Mouse (Mus musculus): ENCODE results near the gene Ints13. TPM values are rescaled to one million over a fixed set of nuclear protein-coding genes. Genes with fewer than 3 reads are reported as not detected.
"Not testable (repeated sequence)": the region's sequence is repeated elsewhere in the genome, so short reads cannot be mapped to it uniquely, and the experiment has no call there.

Ints13 gene
- polyA plus RNA-seq (2012; rRNA removed), result 10.4 and 11.0 TPM in 2 replicates

DNA sequence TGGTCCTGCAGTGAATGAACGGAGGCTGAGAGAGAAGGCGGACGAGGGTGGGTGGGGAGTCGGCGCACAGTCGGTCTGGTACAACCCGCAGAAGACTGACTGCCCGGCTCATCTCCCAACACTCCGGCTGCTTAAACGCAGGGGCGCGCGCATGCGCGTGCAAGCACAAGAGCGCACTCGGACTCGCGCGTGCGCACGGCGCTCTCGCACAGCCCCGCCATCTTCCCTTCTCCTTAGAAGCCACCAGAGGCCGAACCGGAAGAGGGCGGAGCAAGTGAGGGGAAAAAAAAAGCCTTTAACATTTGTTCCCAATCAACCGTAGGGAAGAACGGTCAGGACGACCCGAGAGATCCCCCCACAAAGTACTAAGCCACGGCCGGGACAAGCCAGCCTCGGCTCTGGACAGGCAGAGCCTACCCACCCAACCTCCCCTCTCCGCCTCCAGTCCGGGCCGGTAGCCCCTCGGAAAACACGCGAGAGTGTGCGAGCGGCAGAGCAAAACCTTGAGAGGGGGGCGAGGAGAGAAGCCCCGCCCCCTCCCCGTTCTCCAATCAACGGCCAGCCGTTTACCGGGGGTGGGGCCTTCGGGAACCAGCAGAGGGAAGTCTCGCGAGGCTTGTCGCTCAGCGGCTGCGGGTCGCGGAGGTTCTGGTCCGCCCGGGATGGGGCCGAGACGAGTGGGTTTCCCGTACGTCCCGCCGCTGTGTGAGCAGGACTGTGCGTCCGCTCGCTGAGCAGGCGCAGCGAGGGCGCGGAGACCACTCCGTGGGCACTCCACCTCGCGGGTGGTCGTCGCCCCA lies at the start of gene Ints13:
Ints13 (minus strand) TSS at position 526 of the 800 bp plus-strand sequence.
- peak; percentile 93 for DNase-seq (ENCODE audit: low read depth, low spot score)
- WGBS, result under 1% methylated on average over 77 of the region's 77 CpGs

- WGBS, result 57% methylated on average over 2 of the region's 2 CpGs
- DNase-seq (ENCODE audit: low read depth, low spot score), result no peak
Measured at GRCm38 (mm10) chr6:146616670-146617069, 39.0 kb upstream of the Ints13 start.

DNA sequence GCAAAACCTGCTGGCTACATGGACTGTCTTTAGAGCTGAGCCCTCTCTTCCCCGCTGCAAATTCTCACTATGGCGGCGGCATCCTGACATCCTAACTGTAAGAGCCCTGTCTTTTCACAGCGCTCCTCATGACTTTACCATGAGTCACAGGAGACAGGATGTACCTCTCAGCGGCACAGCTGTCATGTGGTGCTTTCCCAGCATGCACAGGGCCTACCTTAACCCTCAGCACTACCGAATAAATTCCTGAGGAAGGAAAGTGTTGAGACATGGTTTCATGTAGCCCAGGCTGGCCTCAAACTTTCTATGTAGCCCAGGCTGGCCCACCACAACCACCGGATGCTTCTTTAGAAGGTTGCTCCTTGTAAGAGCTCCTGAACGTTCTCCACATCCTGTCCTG lies 38.3 kb upstream of the Ints13 start:
- DNase-seq (ENCODE audit: low read depth, low spot score), result no peak
- WGBS, result 90% methylated on average over 8 of the region's 8 CpGs

DNA sequence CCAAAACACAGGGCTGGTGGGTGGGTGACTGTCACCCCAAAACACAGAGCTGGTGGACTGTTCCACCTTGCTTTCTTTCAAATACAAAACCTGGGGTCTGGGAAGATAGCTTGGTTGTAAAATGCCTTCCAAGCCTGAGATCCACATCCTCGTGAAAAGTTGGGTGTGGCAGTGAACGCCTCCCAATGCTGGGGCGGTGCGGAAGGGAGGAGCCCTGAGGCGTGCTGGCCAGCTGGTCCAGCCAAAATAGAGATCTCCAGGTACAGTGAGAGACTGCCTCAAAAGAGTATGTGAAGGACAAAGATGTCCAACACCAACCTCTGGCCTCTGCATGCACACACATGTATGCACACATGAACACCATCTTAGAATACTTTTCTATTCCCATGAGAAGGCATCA lies 36.9 kb upstream of the Ints13 start:
- WGBS, result 59% methylated on average over 5 of the region's 5 CpGs
- no peak for DNase-seq (ENCODE audit: low read depth, low spot score)

- DNase-seq (ENCODE audit: low read depth, low spot score), result no peak
- 93% methylated on average over 5 of the region's 5 CpGs for WGBS
Measured at GRCm38 (mm10) chr6:146613907-146614306, 36.3 kb upstream of the Ints13 start.

DNA sequence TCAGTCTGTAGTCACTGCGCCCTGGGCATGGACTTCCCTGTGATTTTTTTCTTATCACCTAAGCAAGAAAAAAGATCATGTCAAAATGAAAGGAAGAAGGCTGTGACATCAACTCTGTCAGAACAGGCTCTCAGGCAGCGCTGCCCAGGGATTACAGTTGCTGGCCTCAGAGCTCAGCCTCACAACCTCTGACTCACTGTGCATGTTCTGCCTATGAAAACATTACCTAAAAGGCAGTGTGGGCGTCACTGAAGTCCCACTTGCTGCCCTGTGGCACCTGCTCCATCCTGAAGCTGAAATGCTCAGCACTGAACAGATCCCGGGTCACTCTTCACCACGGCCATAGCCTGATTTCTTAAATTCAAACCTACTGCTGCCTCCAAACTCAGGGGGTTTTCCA lies 35.1 kb upstream of the Ints13 start:
- 89% methylated on average over 5 of the region's 5 CpGs for WGBS
- no peak for DNase-seq (ENCODE audit: low read depth, low spot score)

GRCm38 (mm10) chr6:146611897-146612296 lies 34.3 kb upstream of the Ints13 start:
- WGBS, result 80% methylated on average over 7 of the region's 7 CpGs
- DNase-seq (ENCODE audit: low read depth, low spot score), result no peak

DNA sequence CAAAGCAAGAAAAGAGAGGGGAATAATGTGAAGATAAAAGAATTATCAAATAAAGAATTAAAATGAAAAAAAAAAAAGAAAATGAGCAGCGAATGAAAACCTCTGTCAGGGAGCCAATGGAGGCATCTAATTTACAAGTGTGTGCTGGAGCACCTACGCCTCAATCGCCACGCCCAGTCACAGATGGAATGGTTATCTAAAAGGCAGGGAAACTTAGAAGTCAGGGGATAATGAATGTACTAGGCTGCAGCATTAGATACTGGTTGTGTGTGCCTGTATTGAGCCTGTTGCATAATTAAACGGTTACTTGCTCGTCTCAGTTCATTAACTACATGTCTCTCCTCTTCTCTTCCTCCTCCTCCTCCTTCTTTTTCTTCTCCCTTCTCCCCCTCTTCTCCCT lies 33.8 kb upstream of the Ints13 start:
- DNase-seq (ENCODE audit: low read depth, low spot score), result no peak
- WGBS, result 87% methylated on average over 6 of the region's 6 CpGs

GRCm38 (mm10) chr6:146603651-146604050 lies 26.0 kb upstream of the Ints13 start:
- no peak for DNase-seq (ENCODE audit: low read depth, low spot score)
- WGBS, result 82% methylated on average over 10 of the region's 10 CpGs

DNA sequence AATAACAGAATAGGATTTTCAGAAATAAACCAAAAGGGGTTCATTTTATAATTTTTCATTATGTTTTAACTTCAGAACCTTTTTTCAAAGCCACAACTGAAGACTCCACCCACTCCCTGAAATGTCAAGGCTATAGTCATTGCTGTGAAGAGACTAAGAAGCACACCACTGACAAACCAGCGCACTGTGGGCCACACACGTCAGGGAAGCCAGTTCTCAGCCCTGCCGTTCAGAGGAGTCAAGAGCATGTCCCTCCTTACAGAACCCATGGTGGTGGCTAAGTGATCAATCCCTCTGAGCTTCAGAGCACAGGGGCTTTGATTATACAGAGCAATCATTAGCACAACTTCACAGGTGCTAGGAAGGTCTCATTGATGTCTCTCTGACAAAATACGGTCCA lies 25.0 kb upstream of the Ints13 start:
- DNase-seq (ENCODE audit: low read depth, low spot score), result no peak
- WGBS, result 90% methylated on average over 4 of the region's 4 CpGs

DNA sequence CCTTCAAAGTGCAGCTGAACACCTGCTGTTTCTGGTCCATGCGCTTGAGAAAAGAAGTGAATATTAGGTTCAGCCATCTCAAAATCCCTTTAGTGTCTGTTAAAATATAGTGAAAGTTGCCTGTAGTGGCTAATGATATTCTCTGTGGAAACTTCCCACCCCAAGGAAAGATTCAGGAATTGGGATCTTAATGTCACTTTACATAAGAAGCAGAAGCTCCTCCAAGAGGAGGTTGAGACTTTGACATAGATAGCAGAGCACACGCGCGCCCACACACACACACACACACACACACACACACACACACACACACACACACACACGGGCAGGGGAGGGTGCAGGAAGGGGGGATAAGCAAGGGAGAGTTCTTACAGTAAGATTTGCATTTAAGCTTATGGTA lies 7.5 kb upstream of the Ints13 start:
- WGBS, result 94% methylated on average over 5 of the region's 5 CpGs
- DNase-seq (ENCODE audit: low read depth, low spot score), result no peak

DNA sequence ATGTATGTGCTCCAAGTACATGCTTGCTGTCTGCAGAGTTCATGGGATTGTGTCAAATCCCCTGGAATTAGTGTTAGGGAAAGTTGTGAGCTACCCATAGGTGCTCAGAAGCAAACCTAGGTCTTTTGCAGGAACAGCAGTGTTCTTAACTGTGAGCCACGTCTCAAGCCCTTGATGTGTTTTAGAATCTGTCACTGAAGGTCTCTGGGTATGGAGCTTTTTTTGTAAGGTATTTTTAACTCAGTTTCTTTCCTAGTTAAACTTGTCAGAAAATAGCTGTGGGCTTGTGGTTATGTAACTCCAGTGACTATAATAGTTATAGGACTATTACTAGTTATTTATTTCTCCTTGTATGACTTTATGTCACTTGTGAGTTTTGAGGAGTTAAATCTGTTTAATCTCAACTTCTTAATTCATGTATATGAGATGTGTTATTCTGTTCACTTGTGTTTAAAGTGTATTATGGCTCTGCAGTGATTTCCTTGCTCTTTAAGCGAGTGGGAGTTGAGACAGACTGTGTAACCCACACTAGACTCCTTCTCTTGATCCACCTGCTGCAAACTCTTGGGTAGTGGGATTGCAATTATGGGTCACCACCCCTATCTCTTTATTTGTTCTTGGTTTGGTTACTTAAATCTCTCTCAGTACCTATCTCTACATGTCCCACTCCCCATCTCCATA lies 5.9 kb upstream of the Ints13 start:
- 79% methylated on average over 2 of the region's 2 CpGs for WGBS
- DNase-seq (ENCODE audit: low read depth, low spot score), result no peak

GRCm38 (mm10) chr6:146580381-146580926 lies 2.8 kb upstream of the Ints13 start:
- WGBS, result 13% methylated on average over 2 of the region's 2 CpGs
- DNase-seq (ENCODE audit: low read depth, low spot score), result no peak

GRCm38 (mm10) chr6:146578586-146578985 lies 951 bp upstream of the Ints13 start:
- no peak for DNase-seq (ENCODE audit: low read depth, low spot score)
- 2% methylated on average over 7 of the region's 7 CpGs for WGBS

DNA sequence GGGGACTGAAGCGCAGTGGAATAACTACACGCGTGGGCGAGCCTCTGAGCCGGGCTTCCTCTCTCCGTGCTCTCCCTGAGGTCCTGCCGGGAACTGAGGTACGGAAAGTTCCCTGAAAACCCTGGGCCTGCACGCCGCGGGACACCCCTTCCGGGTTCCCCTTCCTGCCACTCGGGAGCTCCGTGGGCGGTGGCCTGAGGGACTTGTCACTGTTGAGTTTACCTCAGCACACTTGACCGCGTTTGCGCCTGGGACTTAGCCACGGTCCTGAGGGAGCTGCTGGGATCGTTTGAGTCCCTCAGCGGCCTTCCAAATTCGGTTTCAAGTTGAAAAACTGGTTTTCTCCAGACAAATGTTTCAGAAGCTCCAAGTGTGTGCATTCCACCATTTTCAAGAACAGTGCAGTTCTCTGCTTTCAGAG lies 486 bp upstream of the Ints13 start:
- under 1% methylated on average over 22 of the region's 22 CpGs for WGBS

GRCm38 (mm10) chr6:146576903-146577302 lies 732 bp downstream of the Ints13 start, which contains the start of gene Fgfr1op2:
Fgfr1op2 (plus strand) TSS chr6:146577203.
- under 1% methylated on average over 13 of the region's 13 CpGs for WGBS
- no peak for DNase-seq (ENCODE audit: low read depth, low spot score)

More for the DNA sequence above, 486 bp upstream of the Ints13 start:
- peak; percentile 40 for DNase-seq (ENCODE audit: low read depth, low spot score)

DNA sequence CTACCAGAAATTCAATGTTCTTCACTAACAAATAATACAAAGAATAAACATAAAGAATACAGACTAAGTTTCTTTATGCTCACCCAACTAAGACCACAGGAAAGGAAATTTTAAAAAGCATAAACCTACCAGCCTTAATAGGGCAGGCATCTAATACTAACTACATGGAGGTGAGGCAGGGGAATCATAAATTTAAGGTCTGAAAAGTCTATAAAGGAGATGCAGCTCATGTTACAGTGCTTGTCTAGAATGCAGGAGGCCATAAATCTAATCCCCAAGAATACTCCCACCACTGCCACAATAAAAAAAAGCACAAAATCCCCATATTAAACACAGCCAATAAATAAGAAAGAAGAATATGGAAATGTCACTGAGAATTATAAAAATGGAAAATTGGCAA lies 5.6 kb downstream of the Ints13 start:
- no peak for DNase-seq (ENCODE audit: low read depth, low spot score)

GRCm38 (mm10) chr6:146562461-146562860 lies 15.2 kb downstream of the Ints13 start:
- 85% methylated on average over 1 of the region's 1 CpGs for WGBS

GRCm38 (mm10) chr6:146551326-146551725 lies 26.3 kb downstream of the Ints13 start:
- no peak for DNase-seq (ENCODE audit: low read depth, low spot score)

More at GRCm38 (mm10) chr6:146562461-146562860, 15.2 kb downstream of the Ints13 start:
- DNase-seq (ENCODE audit: low read depth, low spot score), result not testable (repeated sequence)

DNA sequence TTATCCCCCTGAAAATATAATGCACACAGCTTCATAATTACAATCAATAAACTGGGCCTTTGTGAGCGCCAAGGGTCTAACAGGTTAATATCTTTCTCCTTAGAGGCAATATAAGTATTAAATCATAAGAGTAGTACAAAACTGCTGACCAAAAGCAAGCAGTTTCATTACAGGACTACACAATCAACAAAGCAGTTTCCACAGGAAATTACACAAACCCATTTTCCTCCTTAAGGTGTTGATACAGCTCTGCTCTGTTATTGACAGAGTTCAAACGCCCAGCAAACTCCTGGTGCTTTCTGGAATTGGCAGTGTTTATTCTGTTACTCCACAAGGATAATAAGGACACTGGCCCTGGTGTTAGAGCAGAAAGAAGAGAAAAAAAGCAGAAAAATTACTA lies 27.2 kb downstream of the Ints13 start:
- no peak for DNase-seq (ENCODE audit: low read depth, low spot score)
- WGBS, result 55% methylated on average over 2 of the region's 2 CpGs

All from large intestine, adult 2 months (tissue).